Mouse (Mus musculus) hematopoietic stem cell, adult 5-6 weeks (primary cell): ENCODE measurements around the gene Obscn. TPM values are rescaled to one million over a fixed set of nuclear protein-coding genes. Genes with fewer than 3 reads are reported as not detected.

Experiments used
- total RNA-seq: library from RNA; stranded (forward); fragments of 172-1452, 232-1000 nt; gene quantifications from 2 replicates; pipeline ENCODE4 v1.2.3, GENCODE M21; 2017

Gene Obscn
- total RNA-seq, 1 experiment from 2014 or later: 0.10 TPM

Other genes with a start within 250 kb of the Obscn start
- 7.3 and 15.1 TPM in 2 replicates for gene Zfp39, start 232.2 kb downstream of the Obscn start, total RNA-seq
- gene Btnl10, start 218.5 kb downstream of the Obscn start, total RNA-seq: 0.50 and 4.1 TPM in 2 replicates
- 82.1 and 83.1 TPM in 2 replicates for gene Rnf187, start 197.5 kb downstream of the Obscn start, total RNA-seq
- 2.0 and 4.1 TPM in 2 replicates for gene Hist3h2ba, start 187.5 kb downstream of the Obscn start, total RNA-seq
- 146 and 162 TPM in 2 replicates for gene Hist3h2a, start 181.7 kb downstream of the Obscn start, total RNA-seq
- gene Trim17, start 181.7 kb downstream of the Obscn start, total RNA-seq: not detected in 2 replicates
- 21.0 and 27.6 TPM in 2 replicates for gene Trim11, start 158.3 kb downstream of the Obscn start, total RNA-seq
- gene Iba57, start 27.3 kb upstream of the Obscn start, total RNA-seq: 5.6 and 6.1 TPM in 2 replicates
- gene Gjc2, start 46.8 kb upstream of the Obscn start, total RNA-seq: not detected in 2 replicates
- gene Guk1, start 55.8 kb upstream of the Obscn start, total RNA-seq: 48.5 and 54.2 TPM in 2 replicates
- gene Mrpl55, start 66.1 kb upstream of the Obscn start, total RNA-seq: 47.6 and 49.0 TPM in 2 replicates
- 16.6 and 23.1 TPM in 2 replicates for gene 2310033P09Rik, start 71.9 kb upstream of the Obscn start, total RNA-seq
- 237 and 263 TPM in 2 replicates for gene Arf1, start 91.9 kb upstream of the Obscn start, total RNA-seq
- gene Wnt3a, start 154.3 kb upstream of the Obscn start, total RNA-seq: not detected in 2 replicates
- 0.30 TPM in 1 of 2 replicates, not detected in the other for gene Wnt9a, start 170.5 kb upstream of the Obscn start, total RNA-seq
- not detected in 2 replicates for gene Prss38, start 239.3 kb upstream of the Obscn start, total RNA-seq